Mouse (Mus musculus): Measurements from ENCODE around the gene Cdk19. TPM values are rescaled to one million over a fixed set of nuclear protein-coding genes. Genes with fewer than 3 reads are reported as not detected.
"Not testable (repeated sequence)": the region's sequence is repeated elsewhere in the genome, so short reads cannot be mapped to it uniquely, and the experiment has no call there.

Cdk19 gene
- 7.2 and 7.7 TPM in 2 replicates for polyA plus RNA-seq (2015; fragmentation: Nextera tagmentation; extraction: Ambion mirVana)

GRCm38 (mm10) chr10:40339351-40339964 is at the start of gene Cdk19:
Gene Cdk19 (plus strand): TSS chr10:40339564.
- no peak within 1 kb of the TSS for H3K4me3 ChIP-seq (ENCODE audit: low read depth, low read length)
- H3K27me3 ChIP-seq (ENCODE audit: control insufficient read depth, insufficient read depth, low read depth, low read length) = no peaks in the 10 kb centered on the region
- H3K4me2 ChIP-seq (ENCODE audit: low read length) = no peak within 1 kb of the TSS
- no peaks in the 10 kb centered on the region for H3K4me1 ChIP-seq (ENCODE audit: control insufficient read depth, insufficient read depth, low read length)
- H3K36me3 ChIP-seq (ENCODE audit: control insufficient read depth, insufficient read depth, low read length) = no peaks in the 10 kb centered on the region
- H3K9ac ChIP-seq (ENCODE audit: low read depth, low read length) = no peak within 1 kb of the TSS
- 47% methylated on average over 13 of the region's 13 CpGs for WGBS
- no peak within 1 kb of the TSS for H3K27ac ChIP-seq (ENCODE audit: low read length)
- H3K9me3 ChIP-seq (replicated peaks; ENCODE audit: control insufficient read depth, low read length, poor library complexity, severe bottlenecking) = no peaks in the 10 kb centered on the region
- no peak for ATAC-seq

GRCm38 (mm10) chr10:40292640-40293039 is 46.7 kb upstream of the Cdk19 start:
- WGBS = 96% methylated on average over 6 of the region's 6 CpGs
- H3K4me3 ChIP-seq (ENCODE audit: low read depth, low read length) = no peak overlapping the region
- H3K9me3 ChIP-seq (replicated peaks; ENCODE audit: control insufficient read depth, low read length, poor library complexity, severe bottlenecking) = no peaks in the 10 kb centered on the region
- no peaks in the 10 kb centered on the region for H3K27me3 ChIP-seq (ENCODE audit: control insufficient read depth, insufficient read depth, low read depth, low read length)
- peaks cover 4% of the 10 kb centered on the region; the same call in 1 of the 2 replicates for H3K4me1 ChIP-seq (ENCODE audit: control insufficient read depth, insufficient read depth, low read length)
- no peak for ATAC-seq
- 0 out of 2 replicates have a peak, but pooled peaks cover 5% of the 10 kb centered on the region for H3K36me3 ChIP-seq (ENCODE audit: control insufficient read depth, insufficient read depth, low read length)
- H3K9ac ChIP-seq (ENCODE audit: low read depth, low read length) = no peak overlapping the region
- H3K4me2 ChIP-seq (ENCODE audit: low read length) = no peak overlapping the region
- H3K27ac ChIP-seq (ENCODE audit: low read length) = no peak overlapping the region

GRCm38 (mm10) chr10:40300648-40301171 is 38.7 kb upstream of the Cdk19 start:
- Histone ChIP-seq H3K27me3 (ENCODE audit: control insufficient read depth, insufficient read depth, low read depth, low read length) (no peaks in the 10 kb centered on the region), H3K4me2 (ENCODE audit: low read length) (peak overlapping the region; percentile 61), H3K36me3 (ENCODE audit: control insufficient read depth, insufficient read depth, low read length) (no peaks in the 10 kb centered on the region), H3K4me3 (ENCODE audit: low read depth, low read length) (peak overlapping the region; percentile 80), H3K9me3 (replicated peaks; ENCODE audit: control insufficient read depth, low read length, poor library complexity, severe bottlenecking) (no peaks in the 10 kb centered on the region), H3K4me1 (ENCODE audit: control insufficient read depth, insufficient read depth, low read length) (peaks cover 22% of the 10 kb centered on the region), H3K9ac (ENCODE audit: low read depth, low read length) (peak overlapping the region; percentile 94), H3K27ac (ENCODE audit: low read length) (peak overlapping the region; percentile 91)
- peak; percentile 55 for ATAC-seq
- WGBS = under 1% methylated on average over 36 of the region's 36 CpGs

DNA sequence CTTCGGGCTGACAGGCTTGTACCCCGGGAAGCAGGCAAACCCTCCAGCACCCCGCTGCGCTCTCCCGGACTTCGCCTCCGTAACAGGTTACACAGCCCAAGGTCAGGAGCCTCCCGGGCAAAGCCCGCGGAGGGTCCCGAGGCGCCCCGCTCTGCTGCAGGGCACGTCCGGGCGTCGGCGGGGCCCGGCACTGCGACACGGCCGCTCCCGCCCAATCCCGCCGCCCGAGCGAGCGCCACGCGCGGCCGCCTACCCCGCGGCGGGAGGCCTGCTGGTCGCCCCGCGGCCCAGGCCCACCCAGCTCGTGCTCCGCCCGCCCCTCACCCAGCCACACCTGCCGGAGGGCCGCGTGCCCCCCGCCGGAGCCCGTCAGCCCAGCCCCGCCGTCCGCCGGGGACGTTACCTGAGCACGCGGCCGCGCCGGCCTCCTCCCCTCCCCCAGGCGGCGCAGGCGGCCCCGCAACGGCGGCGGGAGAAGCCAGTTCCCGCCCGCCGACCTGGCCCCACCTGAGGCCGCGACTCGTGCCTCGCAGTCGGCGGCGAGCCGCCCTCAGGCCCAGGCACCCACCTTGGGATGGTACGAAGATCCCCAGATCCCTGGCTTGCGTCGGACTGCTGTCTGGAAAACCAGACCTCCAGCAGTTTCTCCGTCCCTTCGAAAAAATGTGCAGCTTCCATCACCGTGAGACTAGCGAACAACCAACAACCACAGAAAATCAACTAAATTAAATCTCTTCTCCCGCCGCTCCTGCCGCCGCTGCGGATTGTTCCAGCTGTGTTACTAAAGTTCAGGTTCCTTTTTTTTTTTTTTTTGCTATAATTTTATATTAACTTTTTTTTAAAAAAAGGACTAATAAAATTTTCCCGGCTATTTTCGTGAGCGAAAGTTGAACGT is 37.9 kb upstream of the Cdk19 start:
- H3K9ac ChIP-seq (ENCODE audit: low read depth, low read length) = peak overlapping the region; percentile 94
- peak overlapping the region; percentile 82 for H3K4me3 ChIP-seq (ENCODE audit: low read depth, low read length)
- peaks cover 22% of the 10 kb centered on the region for H3K4me1 ChIP-seq (ENCODE audit: control insufficient read depth, insufficient read depth, low read length)
- ATAC-seq = peak; percentile 34
- H3K4me2 ChIP-seq (ENCODE audit: low read length) = peak overlapping the region; percentile 61
- peak overlapping the region; percentile 91 for H3K27ac ChIP-seq (ENCODE audit: low read length)
- under 1% methylated on average over 56 of the region's 91 CpGs for WGBS
- H3K36me3 ChIP-seq (ENCODE audit: control insufficient read depth, insufficient read depth, low read length); H3K9me3 ChIP-seq (replicated peaks; ENCODE audit: control insufficient read depth, low read length, poor library complexity, severe bottlenecking); H3K27me3 ChIP-seq (ENCODE audit: control insufficient read depth, insufficient read depth, low read depth, low read length): not testable (repeated sequence)

DNA sequence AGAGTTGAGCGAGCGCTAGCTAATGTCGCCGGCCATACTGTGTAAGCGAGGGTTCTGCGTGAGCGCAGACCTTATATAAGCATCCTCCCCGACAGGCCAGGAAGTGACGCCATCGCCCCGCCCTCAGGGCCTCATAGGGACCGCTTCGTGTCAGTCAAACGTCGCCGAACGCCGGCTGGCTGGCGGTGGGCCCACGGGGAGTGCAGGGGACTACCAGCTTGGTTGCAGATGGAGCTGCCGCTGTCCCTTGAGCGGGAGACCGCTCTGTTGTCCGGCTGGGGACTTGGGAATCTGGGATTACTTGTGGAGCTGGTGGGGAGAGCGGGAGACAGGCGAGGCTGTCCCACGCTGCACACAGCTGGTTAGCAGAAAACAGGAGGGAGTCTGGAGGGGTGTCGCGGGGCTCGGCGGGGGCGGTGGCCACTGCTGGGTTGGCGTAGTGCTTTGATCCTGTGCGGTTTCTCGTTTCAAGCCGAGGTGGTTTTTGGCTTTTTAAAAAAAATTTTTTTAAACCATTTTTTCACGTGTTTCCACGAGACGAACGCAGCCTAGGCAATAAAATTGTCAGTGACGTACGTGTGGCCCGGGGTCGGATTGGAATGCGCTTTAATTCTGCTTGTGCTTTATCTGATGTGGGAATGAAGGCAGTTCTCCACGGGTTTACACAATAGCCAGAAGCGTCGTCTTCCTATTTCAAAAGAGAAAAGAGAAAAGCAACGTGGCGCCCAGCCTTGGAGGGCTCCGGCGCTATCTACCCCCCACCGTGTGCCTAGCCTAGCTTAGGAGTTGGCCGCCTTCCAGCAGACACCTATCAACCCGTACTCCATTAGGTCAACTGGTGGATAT is 37.0 kb upstream of the Cdk19 start, which contains the start of gene Amd1:
TSS of gene Amd1 (minus strand) at position 47 of the 846 bp plus-strand sequence.
- H3K27ac ChIP-seq (ENCODE audit: low read length) = peak within 1 kb of the TSS; percentile 99
- peak within 1 kb of the TSS; percentile 85 for H3K4me2 ChIP-seq (ENCODE audit: low read length)
- peaks cover 17% of the 10 kb centered on the region for H3K4me1 ChIP-seq (ENCODE audit: control insufficient read depth, insufficient read depth, low read length)
- peak; percentile 98 for ATAC-seq
- H3K36me3 ChIP-seq (ENCODE audit: control insufficient read depth, insufficient read depth, low read length) = no peaks in the 10 kb centered on the region
- H3K9me3 ChIP-seq (replicated peaks; ENCODE audit: control insufficient read depth, low read length, poor library complexity, severe bottlenecking) = no peaks in the 10 kb centered on the region
- H3K27me3 ChIP-seq (ENCODE audit: control insufficient read depth, insufficient read depth, low read depth, low read length) = no peaks in the 10 kb centered on the region
- H3K9ac ChIP-seq (ENCODE audit: low read depth, low read length) = peak within 1 kb of the TSS; percentile 94
- WGBS = under 1% methylated on average over 55 of the region's 55 CpGs
- peak within 1 kb of the TSS; percentile 82 for H3K4me3 ChIP-seq (ENCODE audit: low read depth, low read length)

DNA sequence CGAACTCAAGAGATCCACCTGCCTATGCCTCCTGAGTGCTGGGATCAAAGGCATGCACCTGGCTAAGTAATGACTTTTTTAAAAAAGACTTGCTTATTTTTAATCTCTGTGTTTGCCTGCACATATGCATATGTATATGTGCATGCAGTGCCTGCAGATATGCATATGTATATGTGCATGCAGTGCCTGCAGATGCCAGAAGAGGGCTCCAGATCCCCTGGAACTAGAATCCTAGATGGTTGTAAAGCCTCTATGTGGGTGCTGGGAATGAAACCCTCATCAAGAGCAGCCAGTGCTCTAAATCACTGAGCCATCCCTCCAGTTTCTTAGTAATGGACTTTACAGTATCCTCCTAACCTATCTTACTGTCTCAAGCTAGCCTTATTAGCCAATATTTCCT is 33.4 kb upstream of the Cdk19 start:
- H3K4me1 ChIP-seq (ENCODE audit: control insufficient read depth, insufficient read depth, low read length) = no peaks in the 10 kb centered on the region
- no peak overlapping the region for H3K27ac ChIP-seq (ENCODE audit: low read length)
- no peak overlapping the region for H3K4me2 ChIP-seq (ENCODE audit: low read length)
- H3K9ac ChIP-seq (ENCODE audit: low read depth, low read length) = no peak overlapping the region
- no peaks in the 10 kb centered on the region for H3K36me3 ChIP-seq (ENCODE audit: control insufficient read depth, insufficient read depth, low read length)
- H3K4me3 ChIP-seq (ENCODE audit: low read depth, low read length) = no peak overlapping the region
- 96% methylated on average over 1 of the region's 1 CpGs for WGBS
- ATAC-seq = no peak
- H3K27me3 ChIP-seq (ENCODE audit: control insufficient read depth, insufficient read depth, low read depth, low read length) = no peaks in the 10 kb centered on the region
- H3K9me3 ChIP-seq (replicated peaks; ENCODE audit: control insufficient read depth, low read length, poor library complexity, severe bottlenecking) = no peaks in the 10 kb centered on the region

GRCm38 (mm10) chr10:40307826-40308583 is 31.4 kb upstream of the Cdk19 start:
- ATAC-seq = no peak
- no peaks in the 10 kb centered on the region for H3K9me3 ChIP-seq (replicated peaks; ENCODE audit: control insufficient read depth, low read length, poor library complexity, severe bottlenecking)
- H3K9ac ChIP-seq (ENCODE audit: low read depth, low read length) = no peak overlapping the region
- no peak overlapping the region for H3K4me3 ChIP-seq (ENCODE audit: low read depth, low read length)
- H3K36me3 ChIP-seq (ENCODE audit: control insufficient read depth, insufficient read depth, low read length) = no peaks in the 10 kb centered on the region
- WGBS = 65% methylated on average over 4 of the region's 4 CpGs
- H3K4me2 ChIP-seq (ENCODE audit: low read length) = no peak overlapping the region
- no peaks in the 10 kb centered on the region for H3K4me1 ChIP-seq (ENCODE audit: control insufficient read depth, insufficient read depth, low read length)
- no peak overlapping the region for H3K27ac ChIP-seq (ENCODE audit: low read length)
- H3K27me3 ChIP-seq (ENCODE audit: control insufficient read depth, insufficient read depth, low read depth, low read length) = no peaks in the 10 kb centered on the region

Measured in midbrain, embryonic 16.5 days (tissue).